ENCODE assay signal across 7 mouse cellular contexts in genomic region chr7:67952036-67952681, GRCm38 (mm10). TPM values are rescaled to one million over a fixed set of nuclear protein-coding genes. Genes with fewer than 3 reads are reported as not detected.
DNase-seq lines count a peak whose midpoint lies in the region; ATAC-seq and TF ChIP-seq lines count a peak whose summit lies in the region.

No protein-coding gene starts in this region.

- under 1% methylated on average over 55 of the region's 91 CpGs for WGBS in embryonic facial prominence, embryonic 11.5 days
- WGBS in limb, embryonic 15.5 days = under 1% methylated on average over 87 of the region's 91 CpGs
- WGBS in midbrain, postnatal 0 days = under 1% methylated on average over 85 of the region's 91 CpGs

- peak; percentile 26; the same call in 1 of the 2 replicates for ATAC-seq in embryonic facial prominence, embryonic 11.5 days (replicated peaks; ENCODE audit: insufficient number of reproducible peaks, low FRiP score, low TSS enrichment, low read depth)
- ATAC-seq in limb, embryonic 15.5 days (ENCODE audit: insufficient number of reproducible peaks, low FRiP score, low TSS enrichment, low read depth) = peak; percentile 41
- ATAC-seq in midbrain, postnatal 0 days (ENCODE audit: low FRiP score) = peak; percentile 55

- peak overlapping the region; percentile 99 for H3K27ac ChIP-seq in embryonic facial prominence, embryonic 11.5 days (replicated peaks; ENCODE audit: low read depth, low read length)
- H3K27ac ChIP-seq in limb, embryonic 15.5 days = peak overlapping the region; percentile 100
- peak overlapping the region; percentile 94 for H3K27ac ChIP-seq in midbrain, postnatal 0 days (ENCODE audit: low read depth, low read length)

- no peaks in the 10 kb centered on the region for H3K9me3 ChIP-seq in embryonic facial prominence, embryonic 11.5 days (replicated peaks; ENCODE audit: control insufficient read depth, low read length)
- no peaks in the 10 kb centered on the region for H3K9me3 ChIP-seq in limb, embryonic 15.5 days
- H3K9me3 ChIP-seq in midbrain, postnatal 0 days (ENCODE audit: low read length) = no peaks in the 10 kb centered on the region

- H3K4me2 ChIP-seq in embryonic facial prominence, embryonic 11.5 days (ENCODE audit: low read depth, low read length) = peak overlapping the region; percentile 97
- peak overlapping the region; percentile 78 for H3K4me2 ChIP-seq in limb, embryonic 15.5 days
- peak overlapping the region; percentile 99 for H3K4me2 ChIP-seq in midbrain, postnatal 0 days (ENCODE audit: low read depth, low read length, poor library complexity, severe bottlenecking)

- peak overlapping the region; percentile 89 for H3K9ac ChIP-seq in embryonic facial prominence, embryonic 11.5 days (replicated peaks; ENCODE audit: low read length)
- peak overlapping the region; percentile 95 for H3K9ac ChIP-seq in limb, embryonic 15.5 days
- H3K9ac ChIP-seq in midbrain, postnatal 0 days (replicated peaks; ENCODE audit: low read length, poor library complexity, severe bottlenecking) = peak overlapping the region; percentile 72

- no peak for TF ChIP-seq CTCF in midbrain, postnatal 0 days (IDR thresholded peaks at IDR 0.05)

- H3K4me3 ChIP-seq in embryonic facial prominence, embryonic 11.5 days (ENCODE audit: low read depth, low read length) = peak overlapping the region; percentile 98
- peak overlapping the region; percentile 86 for H3K4me3 ChIP-seq in limb, embryonic 15.5 days
- H3K4me3 ChIP-seq in midbrain, postnatal 0 days (ENCODE audit: low read depth, low read length) = peak overlapping the region; percentile 92

- no peaks in the 10 kb centered on the region for H3K4me1 ChIP-seq in embryonic facial prominence, embryonic 11.5 days (ENCODE audit: control insufficient read depth, insufficient read depth, low read length)
- H3K4me1 ChIP-seq in limb, embryonic 15.5 days = peaks cover 21% of the 10 kb centered on the region
- H3K4me1 ChIP-seq in midbrain, postnatal 0 days (ENCODE audit: insufficient read depth, low read length) = peaks cover 8% of the 10 kb centered on the region; the same call in 1 of the 2 replicates

- no peaks in the 10 kb centered on the region for H3K36me3 ChIP-seq in embryonic facial prominence, embryonic 11.5 days (replicated peaks; ENCODE audit: control insufficient read depth, insufficient read depth, low read depth, low read length)
- H3K36me3 ChIP-seq in limb, embryonic 15.5 days = no peaks in the 10 kb centered on the region
- no peaks in the 10 kb centered on the region for H3K36me3 ChIP-seq in midbrain, postnatal 0 days (ENCODE audit: insufficient read depth, low read length)

- DNase-seq in adrenal gland, postnatal 10 days = peak; percentile 88
- DNase-seq in embryonic facial prominence, embryonic 11.5 days (ENCODE audit: low spot score) = peak; percentile 82
- peak; percentile 86 to 90 for DNase-seq in heart, adult 18-20 months
- peak; percentile 79 to 80 for DNase-seq in kidney, adult 8-10 months
- DNase-seq in midbrain, postnatal 0 days (ENCODE audit: low spot score) = peak; percentile 77
- DNase-seq in spleen, postnatal 36 days (ENCODE audit: low spot score in 2 of 2) = peak; percentile 38 to 42

- no peaks in the 10 kb centered on the region for H3K27me3 ChIP-seq in embryonic facial prominence, embryonic 11.5 days (ENCODE audit: control insufficient read depth, insufficient read depth, low read length)
- H3K27me3 ChIP-seq in limb, embryonic 15.5 days = no peaks in the 10 kb centered on the region
- H3K27me3 ChIP-seq in midbrain, postnatal 0 days (ENCODE audit: insufficient read depth, low read length) = no peaks in the 10 kb centered on the region

RNA-seq across cellular contexts. Expression of gene Igf1r, which starts 0.5 kb away (rescaled TPM):
- 10 to 100 TPM; 49.2 to 53.4 TPM for total RNA-seq in adrenal gland, postnatal 10 days (2021)
- 19.4 and 20.2 TPM in 2 replicates for polyA plus RNA-seq in embryonic facial prominence, embryonic 11.5 days (2014; fragmentation: Nextera tagmentation; extraction: Ambion mirVana)
- total RNA-seq in heart, adult 18-20 months (2021) = 10 to 100 TPM; 10.1 to 15.5 TPM
- 22.1 and 26.3 TPM in 2 replicates for polyA plus RNA-seq in limb, embryonic 15.5 days (2015; fragmentation: Nextera tagmentation; extraction: Ambion mirVana)
- 39.2 and 40.3 TPM in 2 replicates for total RNA-seq in midbrain, postnatal 0 days (2014; rRNA removed)
- polyA plus RNA-seq in midbrain, postnatal 0 days (2015; fragmentation: Nextera tagmentation; extraction: Ambion mirVana) = 10.3 and 12.1 TPM in 2 replicates

Comparison
In these comparisons a context has a peak if more than half of its experiments do, and no peak if none do; other contexts are left out.
1. Peak in every context shown above with its lines: DNase-seq, ATAC-seq, H3K4me3 ChIP-seq and H3K27ac ChIP-seq.